Mouse (Mus musculus): ENCODE data around the gene Gja1.

The Gja1 gene

GRCm38 (mm10) chr10:56415894-56416570 is 38.9 kb downstream of the Gja1 start:
- DNase-seq (ENCODE audit: low spot score), result no peak

- no peak for DNase-seq (ENCODE audit: low spot score)
These were observed 45.4 kb downstream of the Gja1 start for GRCm38 (mm10) chr10:56422518-56422917.

- DNase-seq (ENCODE audit: low spot score), result no peak
These were observed 48.1 kb downstream of the Gja1 start for GRCm38 (mm10) chr10:56425016-56425798.

GRCm38 (mm10) chr10:56426369-56426768 is 49.2 kb downstream of the Gja1 start:
- no peak for DNase-seq (ENCODE audit: low spot score)

GRCm38 (mm10) chr10:56427382-56427781 is 50.3 kb downstream of the Gja1 start:
- no peak for DNase-seq (ENCODE audit: low spot score)

- no peak for DNase-seq (ENCODE audit: low spot score)
These were observed 50.7 kb downstream of the Gja1 start for GRCm38 (mm10) chr10:56427827-56428226.

- no peak for DNase-seq (ENCODE audit: low spot score)
These were observed 51.9 kb downstream of the Gja1 start for GRCm38 (mm10) chr10:56429011-56429410.

- DNase-seq (ENCODE audit: low spot score), result no peak
These were observed 54.7 kb downstream of the Gja1 start for GRCm38 (mm10) chr10:56431600-56432389.

GRCm38 (mm10) chr10:56432390-56432709 is 55.2 kb downstream of the Gja1 start:
- no peak for DNase-seq (ENCODE audit: low spot score)

- DNase-seq (ENCODE audit: low spot score), result no peak
These were observed 60.2 kb downstream of the Gja1 start for GRCm38 (mm10) chr10:56437290-56437689.

- DNase-seq (ENCODE audit: low spot score), result no peak
These were observed 62.5 kb downstream of the Gja1 start for GRCm38 (mm10) chr10:56439638-56440037.

GRCm38 (mm10) chr10:56444457-56444856 is 67.3 kb downstream of the Gja1 start:
- DNase-seq (ENCODE audit: low spot score), result no peak

- no peak for DNase-seq (ENCODE audit: low spot score)
These were observed 71.9 kb downstream of the Gja1 start for GRCm38 (mm10) chr10:56449030-56449429.

All from left cerebral cortex, adult 11 months (tissue).